Mouse (Mus musculus) heart, embryonic 16.5 days (tissue): Measurements from ENCODE around the gene Cmtm5. TPM values are rescaled to one million over a fixed set of nuclear protein-coding genes. Genes with fewer than 3 reads are reported as not detected.

Experiments
- ATAC-seq: fragments of 200-750 bp; cut with Nextera tagmentation; replicated peaks from 2 replicates; pipeline ENCODE4 v1.8.0; 2017; ENCODE audit warnings: moderate number of reproducible peaks; ENCODE audit not compliant: insufficient read depth, low FRiP score; ENCODE audit errors: extremely low read depth
- H3K27ac ChIP-seq: fragments of 300-500 bp; sonication (generic); 2 replicates; pipeline ENCODE4 v1.5.1; 2014; ENCODE audit warnings: mild to moderate bottlenecking, low read length, control low read depth, moderate library complexity
- H3K27me3 ChIP-seq: fragments of 300-500 bp; sonication (generic); 2 replicates; pipeline ENCODE4 v1.6.1; 2014; ENCODE audit warnings: low read length, mixed read lengths; ENCODE audit not compliant: control insufficient read depth, insufficient read depth
- H3K36me3 ChIP-seq: fragments of 300-500 bp; sonication (generic); 2 replicates; pipeline ENCODE4 v1.6.1; 2014; ENCODE audit not compliant: control insufficient read depth, insufficient read depth
- H3K4me1 ChIP-seq: fragments of 300-500 bp; sonication (generic); 2 replicates; pipeline ENCODE4 v1.6.1; 2014; ENCODE audit warnings: low read length, mixed read lengths; ENCODE audit not compliant: control insufficient read depth, insufficient read depth
- H3K4me2 ChIP-seq: fragments of 300-500 bp; sonication (generic); 2 replicates; pipeline ENCODE4 v1.6.1; 2014; ENCODE audit warnings: low read depth, mild to moderate bottlenecking, control low read depth, low read length
- H3K4me3 ChIP-seq: fragments of 300-500 bp; sonication (generic); 2 replicates; pipeline ENCODE4 v1.5.1; 2014; ENCODE audit warnings: mild to moderate bottlenecking, control low read depth, low read length
- H3K9ac ChIP-seq: fragments of 300-500 bp; sonication (generic); 2 replicates; pipeline ENCODE4 v1.6.1; 2014; ENCODE audit warnings: low read length, control low read depth
- H3K9me3 ChIP-seq: fragments of 300-500 bp; sonication (generic); replicated peaks from 2 replicates; pipeline ENCODE4 v1.6.1; 2016; ENCODE audit warnings: low read length; ENCODE audit not compliant: control insufficient read depth
- WGBS: fragments of 180-500 bp; shearing (Covaris S2); extraction: QIAGEN DNeasy Blood & Tissue Kit; methylation state at CpG from one replicate; pipeline ENCODE4 v1.1.7; 2014; 5-methylcytosine and 5-hydroxymethylcytosine counted together
- polyA plus RNA-seq: library from polyadenylated mRNA; unstranded; fragments of >200 nt; fragmentation: Nextera tagmentation; extraction: Ambion mirVana; gene quantifications from 2 replicates; pipeline ENCODE4 v1.2.1, GENCODE M21; 2015

The Cmtm5 gene
- polyA plus RNA-seq, result 0.86 and 1.3 TPM in 2 replicates

DNA sequence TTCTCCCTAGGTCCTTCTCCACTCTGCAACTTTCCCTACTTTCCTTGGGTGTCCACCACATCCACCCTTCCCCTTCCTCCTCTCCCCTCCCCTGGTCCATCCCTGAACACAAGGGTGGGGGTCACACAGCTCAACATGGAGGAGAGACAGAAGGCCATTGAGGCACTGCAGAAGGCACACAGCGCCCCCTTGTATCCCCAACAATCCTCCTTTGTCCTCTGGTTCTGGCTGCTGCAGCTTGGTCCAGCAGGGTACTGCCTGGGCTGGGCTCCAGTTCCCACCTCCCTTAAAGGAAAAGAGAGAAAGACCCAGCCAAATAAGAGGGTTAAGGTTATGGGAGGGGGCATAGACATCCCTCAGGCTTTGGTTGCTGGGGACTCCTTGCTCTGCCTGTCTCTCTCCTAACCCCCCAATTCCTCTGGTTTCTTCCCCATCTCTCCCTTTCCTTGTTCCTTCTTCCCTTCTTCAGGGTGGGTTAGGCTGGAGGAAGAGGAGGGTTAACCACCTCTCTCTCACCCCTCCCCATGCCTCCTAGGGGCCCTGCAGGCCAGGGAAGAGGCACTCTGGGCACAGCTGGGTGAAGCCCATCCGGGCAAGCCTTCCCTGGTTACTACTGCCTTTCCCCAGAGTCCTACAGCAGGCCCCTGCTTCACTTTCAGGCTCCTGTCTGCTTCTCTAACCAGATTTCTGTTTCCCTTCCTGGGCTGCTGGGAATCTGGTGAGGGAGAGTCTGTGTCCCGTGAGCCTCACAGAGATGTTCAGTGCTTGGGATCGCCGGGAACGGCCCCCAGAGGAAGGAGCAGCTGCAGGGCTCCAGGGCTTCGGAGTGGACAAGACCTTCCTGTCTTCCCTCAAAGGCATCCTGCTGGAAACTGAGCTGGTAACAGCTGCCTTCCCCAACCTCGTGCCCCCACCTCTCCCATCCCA lies at the start of gene Cmtm5:
TSS of gene Cmtm5 (plus strand) at position 358 of the 927 bp plus-strand sequence.
- peak within 1 kb of the TSS; percentile 18; the same call in 1 of the 2 replicates for H3K9ac ChIP-seq
- peak within 1 kb of the TSS; percentile 41; the same call in 1 of the 2 replicates for H3K27ac ChIP-seq
- H3K27me3 ChIP-seq, result no peaks in the 10 kb centered on the region
- ATAC-seq, result no peak
- peak within 1 kb of the TSS; percentile 17; the same call in 1 of the 2 replicates for H3K4me2 ChIP-seq
- no peaks in the 10 kb centered on the region for H3K36me3 ChIP-seq
- 25% methylated on average over 8 of the region's 8 CpGs for WGBS
- H3K4me3 ChIP-seq, result no peak within 1 kb of the TSS
- no peaks in the 10 kb centered on the region for H3K9me3 ChIP-seq
- H3K4me1 ChIP-seq, result peaks cover 3% of the 10 kb centered on the region; the same call in 1 of the 2 replicates

DNA sequence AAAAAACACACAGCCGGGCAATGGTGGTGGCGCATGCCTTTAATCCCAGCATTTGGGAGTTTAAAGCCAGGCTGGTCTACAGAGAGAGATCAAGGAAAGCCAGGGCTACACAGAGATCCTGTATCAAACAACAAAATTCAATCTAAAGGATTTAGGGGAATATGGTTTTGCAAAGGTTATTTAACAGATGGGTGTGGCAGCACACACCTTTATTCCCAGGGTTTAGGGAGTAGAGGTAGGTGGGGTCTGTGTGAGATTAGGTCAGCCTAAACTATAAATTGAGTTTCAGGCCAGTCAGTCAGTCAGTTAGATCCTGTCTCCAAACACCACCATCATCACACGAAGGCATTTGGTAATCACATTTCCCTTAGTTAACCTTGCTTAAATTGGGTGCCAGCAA lies 43.9 kb upstream of the Cmtm5 start, which contains the start of gene Pabpn1:
TSS of gene Pabpn1 (plus strand) at position 301 of the 400 bp plus-strand sequence.
- no peak for ATAC-seq
- Histone ChIP-seq H3K4me1 (peaks cover 16% of the 10 kb centered on the region), H3K9me3 (no peaks in the 10 kb centered on the region), H3K27me3 (no peaks in the 10 kb centered on the region), H3K4me2 (peak within 1 kb of the TSS; percentile 70), H3K9ac (peak within 1 kb of the TSS; percentile 72), H3K36me3 (peaks cover 17% of the 10 kb centered on the region), H3K4me3 (peak within 1 kb of the TSS; percentile 65), H3K27ac (peak within 1 kb of the TSS; percentile 90)
- WGBS, result 92% methylated on average over 3 of the region's 3 CpGs

DNA sequence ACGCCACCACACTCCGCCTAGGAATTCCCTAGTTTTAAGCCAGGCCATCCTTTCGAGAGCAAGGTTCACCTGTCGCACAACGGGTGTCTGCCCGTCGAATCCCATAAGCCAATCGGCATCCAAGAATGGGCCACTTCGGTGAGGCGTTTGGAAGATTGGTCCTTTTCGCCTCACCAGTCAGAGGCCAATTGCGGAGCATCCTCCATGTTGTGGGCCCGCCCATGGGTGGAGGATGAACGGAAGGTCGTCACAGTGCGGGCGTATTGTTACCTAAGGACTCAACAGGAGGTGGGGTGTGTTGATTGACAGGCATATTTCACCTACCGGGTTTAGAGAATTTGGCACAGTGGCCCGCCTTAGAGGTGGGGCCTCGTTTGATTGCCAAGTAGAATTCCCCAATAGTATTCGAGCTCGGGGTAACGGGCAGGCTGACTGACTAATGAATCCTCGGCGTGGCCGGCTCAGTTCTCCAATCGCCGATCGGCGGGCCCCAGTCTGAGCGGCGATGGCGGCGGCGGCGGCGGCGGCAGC lies 42.3 kb upstream of the Cmtm5 start:
- H3K4me1 ChIP-seq, result peaks cover 20% of the 10 kb centered on the region
- H3K36me3 ChIP-seq, result peaks cover 26% of the 10 kb centered on the region
- peak overlapping the region; percentile 97 for H3K4me3 ChIP-seq
- WGBS, result under 1% methylated on average over 38 of the region's 38 CpGs
- peak overlapping the region; percentile 99 for H3K9ac ChIP-seq
- peak overlapping the region; percentile 70 for H3K4me2 ChIP-seq
- no peaks in the 10 kb centered on the region for H3K27me3 ChIP-seq
- H3K9me3 ChIP-seq, result no peaks in the 10 kb centered on the region
- ATAC-seq, result peak; percentile 97
- H3K27ac ChIP-seq, result peak overlapping the region; percentile 94

DNA sequence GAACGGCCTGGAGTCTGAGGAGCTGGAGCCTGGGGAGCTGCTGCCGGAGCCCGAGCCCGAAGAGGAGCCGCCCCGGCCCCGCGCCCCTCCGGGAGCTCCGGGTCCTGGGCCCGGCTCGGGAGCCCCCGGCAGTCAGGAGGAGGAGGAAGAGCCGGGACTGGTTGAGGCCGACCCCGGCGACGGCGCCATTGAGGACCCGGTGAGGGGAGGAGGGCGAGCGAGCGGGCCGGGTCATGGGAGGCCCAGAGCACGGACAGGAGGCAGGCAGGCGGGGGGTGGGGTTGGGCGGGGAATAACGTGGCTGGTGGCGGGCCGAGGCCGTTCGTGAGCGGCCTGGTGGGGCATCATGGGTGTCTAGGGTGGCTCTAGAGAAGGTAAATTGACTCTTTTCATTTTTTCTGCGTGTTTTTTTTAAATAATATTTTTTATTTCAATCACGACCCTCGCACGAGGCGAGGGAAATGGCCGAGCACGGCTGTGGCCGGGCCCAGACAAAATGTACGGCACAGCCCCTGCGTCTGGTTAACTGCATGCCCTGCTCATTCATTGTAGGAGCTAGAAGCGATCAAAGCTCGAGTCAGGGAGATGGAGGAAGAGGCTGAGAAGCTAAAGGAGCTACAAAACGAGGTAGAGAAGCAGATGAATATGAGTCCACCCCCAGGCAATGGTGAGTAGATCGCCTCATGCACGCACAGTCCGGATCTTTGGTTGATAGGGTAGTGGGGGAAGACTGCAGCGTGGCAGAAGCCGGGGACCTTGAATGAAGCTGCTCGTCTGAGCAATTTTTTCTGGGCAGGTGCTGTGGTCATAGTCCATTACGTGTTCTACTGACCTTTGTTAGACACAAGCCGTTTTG lies 41.5 kb upstream of the Cmtm5 start:
- Histone ChIP-seq H3K9me3 (no peaks in the 10 kb centered on the region), H3K36me3 (peaks cover 31% of the 10 kb centered on the region), H3K4me2 (peak overlapping the region; percentile 85), H3K4me1 (peaks cover 20% of the 10 kb centered on the region), H3K9ac (peak overlapping the region; percentile 99), H3K4me3 (peak overlapping the region; percentile 97), H3K27ac (peak overlapping the region; percentile 94), H3K27me3 (no peaks in the 10 kb centered on the region)
- ATAC-seq, result peak; percentile 73
- under 1% methylated on average over 54 of the region's 54 CpGs for WGBS

DNA sequence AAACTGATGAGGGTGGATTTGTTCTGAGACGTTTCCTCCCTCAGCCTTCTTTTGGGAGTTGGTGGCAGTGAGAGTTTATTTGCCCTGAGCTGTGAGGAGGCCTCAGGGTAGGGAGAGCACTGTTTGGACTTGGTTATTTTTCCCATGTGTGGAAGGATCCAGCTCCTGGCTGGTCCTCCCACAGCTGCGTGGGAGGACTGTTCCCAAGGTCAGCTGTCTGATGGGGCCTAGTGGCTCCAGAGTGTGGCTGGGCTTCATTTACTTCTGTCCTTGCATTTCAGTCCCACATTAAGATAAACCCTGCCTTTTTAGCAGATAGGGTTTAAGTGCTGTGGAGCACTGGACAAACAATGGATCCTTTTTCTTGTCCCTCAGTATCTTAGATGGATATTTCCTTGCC lies 38.6 kb upstream of the Cmtm5 start:
- no peak overlapping the region for H3K4me3 ChIP-seq
- peaks cover 22% of the 10 kb centered on the region for H3K4me1 ChIP-seq
- peaks cover 31% of the 10 kb centered on the region for H3K36me3 ChIP-seq
- no peak for ATAC-seq
- H3K27ac ChIP-seq, result peak overlapping the region; percentile 21
- H3K4me2 ChIP-seq, result no peak overlapping the region
- 35% methylated on average over 2 of the region's 2 CpGs for WGBS
- no peaks in the 10 kb centered on the region for H3K9me3 ChIP-seq
- peak overlapping the region; percentile 16 for H3K9ac ChIP-seq
- H3K27me3 ChIP-seq, result no peaks in the 10 kb centered on the region

DNA sequence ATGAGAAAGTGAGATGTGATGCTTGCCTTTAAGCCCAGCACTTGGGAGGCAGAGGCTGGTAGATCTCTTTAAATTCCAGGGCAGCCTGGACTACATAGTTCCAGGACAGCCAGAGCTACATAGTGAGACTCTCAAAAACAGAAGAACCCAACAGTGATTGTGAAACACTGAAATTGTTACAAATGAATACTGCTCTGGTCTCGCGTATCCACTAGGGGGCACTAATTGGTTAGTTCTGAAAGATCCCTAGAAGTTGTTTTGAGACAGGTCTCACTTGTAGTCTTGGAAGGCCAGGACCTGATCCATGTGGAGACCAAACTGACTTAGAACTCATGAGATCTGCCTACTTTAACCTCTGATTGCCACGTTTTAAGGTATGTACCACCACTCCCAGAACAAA lies 35.7 kb upstream of the Cmtm5 start:
- ATAC-seq, result peak; percentile 56; the same call in 1 of the 2 replicates
- H3K27me3 ChIP-seq, result no peaks in the 10 kb centered on the region
- H3K4me3 ChIP-seq, result no peak overlapping the region
- H3K9me3 ChIP-seq, result no peaks in the 10 kb centered on the region
- peak overlapping the region; percentile 25 for H3K9ac ChIP-seq
- H3K27ac ChIP-seq, result no peak overlapping the region
- peaks cover 15% of the 10 kb centered on the region for H3K4me1 ChIP-seq
- peaks cover 30% of the 10 kb centered on the region for H3K36me3 ChIP-seq
- WGBS, result 0% methylated on average over 3 of the region's 3 CpGs
- H3K4me2 ChIP-seq, result no peak overlapping the region

DNA sequence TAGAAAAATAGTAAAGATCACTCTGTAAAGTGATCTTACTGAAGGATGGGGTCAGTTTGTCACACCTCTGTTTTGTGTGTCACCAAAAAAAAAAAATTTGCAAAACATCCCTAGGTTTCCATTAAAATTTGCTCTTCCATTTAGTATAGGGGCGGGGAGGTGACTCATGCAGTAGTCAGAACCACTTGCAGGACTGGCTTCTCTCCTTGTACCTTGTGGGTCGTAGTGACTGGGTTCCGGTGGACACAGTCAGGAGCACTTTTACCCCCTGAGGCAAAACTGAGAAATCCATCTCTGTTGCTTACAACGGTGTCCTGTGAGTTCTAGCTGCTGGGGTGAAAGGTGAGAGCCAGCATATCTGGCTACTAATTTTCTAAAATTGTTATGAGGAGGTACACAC lies 32.4 kb upstream of the Cmtm5 start:
- no peak for ATAC-seq
- H3K9ac ChIP-seq, result no peak overlapping the region

DNA sequence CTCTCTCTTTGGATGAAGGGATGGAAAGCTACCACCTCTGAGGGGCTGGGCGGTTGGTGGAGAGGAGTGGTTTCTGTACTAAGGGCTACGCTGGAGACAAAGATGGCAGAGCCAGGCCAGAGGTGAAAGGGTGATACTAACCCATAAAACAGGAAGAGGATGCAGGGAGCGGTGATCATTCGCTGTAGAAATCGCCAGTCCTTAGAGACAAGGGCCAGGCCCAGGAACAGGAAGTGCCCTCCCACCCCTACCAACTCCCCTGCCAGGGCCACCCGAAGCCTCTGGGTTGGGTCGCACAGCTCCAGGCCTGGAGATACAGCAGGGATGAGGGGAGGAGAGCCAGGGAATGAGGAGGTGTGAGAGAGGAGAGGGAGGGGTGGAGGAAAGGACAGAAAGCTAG lies 27.4 kb upstream of the Cmtm5 start:
- Histone ChIP-seq H3K9me3 (no peaks in the 10 kb centered on the region), H3K9ac (0 out of 2 replicates have a peak overlapping the region, but pooled peaks have one; percentile 9), H3K27me3 (no peaks in the 10 kb centered on the region), H3K4me2 (no peak overlapping the region), H3K36me3 (peaks cover 15% of the 10 kb centered on the region), H3K4me3 (no peak overlapping the region), H3K27ac (no peak overlapping the region), H3K4me1 (peaks cover 14% of the 10 kb centered on the region)
- WGBS, result 64% methylated on average over 7 of the region's 7 CpGs
- no peak for ATAC-seq

More for the DNA sequence above, 32.4 kb upstream of the Cmtm5 start:
- Histone ChIP-seq H3K9me3 (no peaks in the 10 kb centered on the region), H3K27ac (no peak overlapping the region), H3K4me1 (peaks cover 4% of the 10 kb centered on the region; the same call in 1 of the 2 replicates), H3K4me3 (no peak overlapping the region), H3K4me2 (no peak overlapping the region), H3K36me3 (peaks cover 19% of the 10 kb centered on the region), H3K27me3 (no peaks in the 10 kb centered on the region)
- 94% methylated on average over 4 of the region's 4 CpGs for WGBS
